Mouse (Mus musculus) stomach, postnatal 0 days (tissue): ENCODE measurements around the gene Pigb. TPM values are rescaled to one million over a fixed set of nuclear protein-coding genes. Genes with fewer than 3 reads are reported as not detected.

Source experiments
- ATAC-seq: fragments of 200-750 bp; cut with Nextera tagmentation; 2 replicates; pipeline ENCODE4 v1.8.0; 2017; ENCODE audit not compliant: low FRiP score, low TSS enrichment
- DNase-seq: peaks from one replicate; pipeline ENCODE4 v3.0.0-alpha.2; 2016; ENCODE audit warnings: low spot score
- H3K27ac ChIP-seq: fragments of 300-500 bp; sonication (generic); replicated peaks from 2 replicates; pipeline ENCODE4 v1.5.1; 2014; ENCODE audit warnings: mild to moderate bottlenecking, control low read depth
- H3K27me3 ChIP-seq: fragments of 300-500 bp; sonication (generic); 2 replicates; pipeline ENCODE4 v1.6.1; 2014; ENCODE audit warnings: low read length; ENCODE audit not compliant: control insufficient read depth, insufficient read depth
- H3K36me3 ChIP-seq: fragments of 300-500 bp; sonication (generic); 2 replicates; pipeline ENCODE4 v1.6.1; 2014; ENCODE audit warnings: low read length, mixed read lengths; ENCODE audit not compliant: control insufficient read depth, insufficient read depth
- H3K4me1 ChIP-seq: fragments of 300-500 bp; sonication (generic); replicated peaks from 2 replicates; pipeline ENCODE4 v1.6.1; 2014; ENCODE audit warnings: antibody characterized with exemption; ENCODE audit not compliant: control insufficient read depth, insufficient read depth
- H3K4me2 ChIP-seq: fragments of 300-500 bp; sonication (generic); replicated peaks from 2 replicates; pipeline ENCODE4 v1.6.1; 2014; ENCODE audit warnings: low read depth, mild to moderate bottlenecking, control low read depth, moderate library complexity
- H3K4me3 ChIP-seq: fragments of 300-500 bp; sonication (generic); 2 replicates; pipeline ENCODE4 v1.5.1; 2014; ENCODE audit warnings: low read depth, low read length, control low read depth
- H3K9ac ChIP-seq: fragments of 300-500 bp; sonication (generic); 2 replicates; pipeline ENCODE4 v1.6.1; 2014; ENCODE audit warnings: mild to moderate bottlenecking, low read length, control low read depth, mixed read lengths
- H3K9me3 ChIP-seq: fragments of 300-500 bp; sonication (generic); 2 replicates; pipeline ENCODE4 v1.6.1; 2016; ENCODE audit warnings: low read length; ENCODE audit not compliant: control insufficient read depth
- CTCF ChIP-seq: IDR thresholded peaks from 2 replicates; pipeline ENCODE4 v1.5.1; 2016; ENCODE audit warnings: antibody characterized with exemption, low read depth, mild to moderate bottlenecking, moderate library complexity
- EP300 ChIP-seq: optimal IDR thresholded peaks from 2 replicates; pipeline ENCODE3; 2016; ENCODE audit warnings: antibody characterized with exemption
- WGBS: fragments of 180-500 bp; shearing (Covaris S2); extraction: QIAGEN DNeasy Blood & Tissue Kit; methylation state at CpG from one replicate; pipeline ENCODE4 v1.1.7; 2014; 5-methylcytosine and 5-hydroxymethylcytosine counted together
- microRNA-seq: library from miRNA; unstranded; fragments of <30 nt; microRNA quantifications from one replicate; pipeline ENCODE4, GENCODE M21; 2016
- polyA plus RNA-seq: library from polyadenylated mRNA; unstranded; fragments of >200 nt; fragmentation: Nextera tagmentation; extraction: Ambion mirVana; gene quantifications from 2 replicates; pipeline ENCODE4 v1.2.1, GENCODE M21; 2015

Gene Pigb
- polyA plus RNA-seq, 1 experiment from 2014 or later, result 7.7 TPM

GRCm38 (mm10) chr9:72969874-72970273 is 70.3 kb downstream of the Pigb start:
- H3K36me3 ChIP-seq, result no peaks in the 10 kb centered on the region
- WGBS, result 70% methylated on average over 7 of the region's 7 CpGs
- no peak overlapping the region for H3K4me2 ChIP-seq
- no peaks in the 10 kb centered on the region for H3K9me3 ChIP-seq
- H3K9ac ChIP-seq, result no peak overlapping the region
- no peak overlapping the region for H3K27ac ChIP-seq
- H3K27me3 ChIP-seq, result no peaks in the 10 kb centered on the region
- DNase-seq (no peak), ATAC-seq (0 out of 2 replicates have a peak, but pooled peaks have one; percentile 22)
- H3K4me1 ChIP-seq, result no peaks in the 10 kb centered on the region
- no peak overlapping the region for H3K4me3 ChIP-seq
- TF ChIP-seq EP300, result no peak
- peak; percentile 24 for TF ChIP-seq CTCF

- TF ChIP-seq EP300, result no peak
- TF ChIP-seq CTCF, result peak; percentile 83
- Histone ChIP-seq H3K27ac (no peak overlapping the region), H3K9ac (no peak overlapping the region), H3K9me3 (no peaks in the 10 kb centered on the region), H3K4me3 (no peak overlapping the region), H3K36me3 (no peaks in the 10 kb centered on the region), H3K27me3 (no peaks in the 10 kb centered on the region), H3K4me2 (no peak overlapping the region), H3K4me1 (no peaks in the 10 kb centered on the region)
- peak; percentile 49 for DNase-seq
- peak; percentile 72 for ATAC-seq
- 24% methylated on average over 11 of the region's 11 CpGs for WGBS
Measured at GRCm38 (mm10) chr9:72968349-72969061, 71.7 kb downstream of the Pigb start.

- TF ChIP-seq CTCF (no peak), EP300 (no peak)
- ATAC-seq (no peak), DNase-seq (no peak)
- Histone ChIP-seq H3K36me3 (no peaks in the 10 kb centered on the region), H3K4me1 (no peaks in the 10 kb centered on the region), H3K27ac (no peak overlapping the region), H3K4me3 (no peak overlapping the region), H3K9ac (no peak overlapping the region), H3K27me3 (no peaks in the 10 kb centered on the region), H3K4me2 (no peak overlapping the region), H3K9me3 (no peaks in the 10 kb centered on the region)
- 74% methylated on average over 15 of the region's 15 CpGs for WGBS
Measured at GRCm38 (mm10) chr9:72961959-72962358, 78.2 kb downstream of the Pigb start.

GRCm38 (mm10) chr9:72961346-72961745 is 78.8 kb downstream of the Pigb start:
- no peaks in the 10 kb centered on the region for H3K4me1 ChIP-seq
- no peak overlapping the region for H3K4me2 ChIP-seq
- H3K27me3 ChIP-seq, result no peaks in the 10 kb centered on the region
- TF ChIP-seq EP300 (no peak), CTCF (no peak)
- no peak overlapping the region for H3K27ac ChIP-seq
- no peak overlapping the region for H3K9ac ChIP-seq
- no peaks in the 10 kb centered on the region for H3K9me3 ChIP-seq
- 70% methylated on average over 8 of the region's 8 CpGs for WGBS
- H3K4me3 ChIP-seq, result no peak overlapping the region
- no peaks in the 10 kb centered on the region for H3K36me3 ChIP-seq
- no peak for DNase-seq
- ATAC-seq, result no peak

- TF ChIP-seq CTCF, result peak; percentile 18
- no peak for TF ChIP-seq EP300
- DNase-seq, result peak; percentile 82
- WGBS, result 2% methylated on average over 43 of the region's 43 CpGs
- Histone ChIP-seq H3K27ac (no peak within 1 kb of the TSS), H3K9me3 (no peaks in the 10 kb centered on the region), H3K4me2 (peak within 1 kb of the TSS; percentile 63), H3K9ac (peak within 1 kb of the TSS; percentile 53), H3K36me3 (no peaks in the 10 kb centered on the region), H3K4me3 (peak within 1 kb of the TSS; percentile 58), H3K27me3 (no peaks in the 10 kb centered on the region), H3K4me1 (no peaks in the 10 kb centered on the region)
- peak; percentile 87 for ATAC-seq
Measured at GRCm38 (mm10) chr9:72958521-72959450, 81.4 kb downstream of the Pigb start, which contains the start of the genes Dyx1c1 and Gm44503. Gene Dyx1c1 (plus strand): TSS chr9:72958785. Gene Gm44503 (plus strand): TSS chr9:72958852.

Small RNAs within 50 kb of the gene (microRNA-seq; reads per million reads assigned to microRNA genes)
- not detected for gene Gm27353

Other genes with a start within 250 kb of the Pigb start
- 0.06 TPM in 2 replicates for gene Prtg, start 233.5 kb downstream of the Pigb start, polyA plus RNA-seq
- 1.1 and 1.4 TPM in 2 replicates for gene Pygo1, start 114.7 kb downstream of the Pigb start, polyA plus RNA-seq
- 0.28 and 0.51 TPM in 2 replicates for gene Dyx1c1, start 81.6 kb downstream of the Pigb start, polyA plus RNA-seq
- gene Gm44503, start 81.5 kb downstream of the Pigb start, polyA plus RNA-seq, result not detected in 2 replicates
- 10.6 and 12.0 TPM in 2 replicates for gene Ccpg1os, start 55.0 kb downstream of the Pigb start, polyA plus RNA-seq
- 22.9 and 26.0 TPM in 2 replicates for gene Ccpg1, start 54.9 kb downstream of the Pigb start, polyA plus RNA-seq
- gene Rab27a, start 4.5 kb upstream of the Pigb start, polyA plus RNA-seq, result 22.5 and 22.7 TPM in 2 replicates
- not detected in 2 replicates for gene Khdc3, start 61.5 kb upstream of the Pigb start, polyA plus RNA-seq
- gene Gm20509, start 62.1 kb upstream of the Pigb start, polyA plus RNA-seq, result not detected in 2 replicates
- gene Rsl24d1, start 73.0 kb upstream of the Pigb start, polyA plus RNA-seq, result 55.6 and 56.3 TPM in 2 replicates